Mouse (Mus musculus) urinary bladder, postnatal 36 days (tissue): ENCODE results near the gene Iqgap3.

ENCODE experiments used
- DNase-seq, 2 experiments: peaks; one replicate each; pipeline ENCODE4 v3.0.0; 2022; ENCODE audit warnings: low spot score in 2 of 2, mixed read lengths in 1 of 2

The Iqgap3 gene

GRCm38 (mm10) chr3:88081345-88082223 is at the start of gene Iqgap3:
Gene Iqgap3, plus strand, starts transcription at chr3:88081971.
- peak; percentile 77 to 89 for DNase-seq

- no peak for DNase-seq
Observed at GRCm38 (mm10) chr3:88033506-88033905, 48.3 kb upstream of the Iqgap3 start.

GRCm38 (mm10) chr3:88035561-88036293 is 46.0 kb upstream of the Iqgap3 start:
- no peak for DNase-seq

- DNase-seq = peak; percentile 76 to 83
Observed at GRCm38 (mm10) chr3:88042661-88043421, 38.9 kb upstream of the Iqgap3 start, which contains the start of gene Gpatch4. Gene Gpatch4, plus strand, starts transcription at chr3:88043108.

GRCm38 (mm10) chr3:88049532-88049931 is 32.2 kb upstream of the Iqgap3 start:
- DNase-seq = no peak

- no peak for DNase-seq
Observed at GRCm38 (mm10) chr3:88057030-88057429, 24.7 kb upstream of the Iqgap3 start.

- DNase-seq = peak; percentile 72 to 82
Observed at GRCm38 (mm10) chr3:88057902-88058696, 23.7 kb upstream of the Iqgap3 start, which contains the start of gene Naxe. Gene Naxe, minus strand, starts transcription at chr3:88058495.

- DNase-seq = no peak
Observed at GRCm38 (mm10) chr3:88068386-88068785, 13.4 kb upstream of the Iqgap3 start.

- peak; percentile 78 to 85 for DNase-seq
Observed at GRCm38 (mm10) chr3:88071783-88072182, 10.0 kb upstream of the Iqgap3 start.

GRCm38 (mm10) chr3:88073631-88074030 is 8.1 kb upstream of the Iqgap3 start:
- DNase-seq = no peak

- DNase-seq = no peak
Observed at GRCm38 (mm10) chr3:88074351-88074750, 7.4 kb upstream of the Iqgap3 start.

GRCm38 (mm10) chr3:88074766-88075165 is 7.0 kb upstream of the Iqgap3 start:
- DNase-seq = no peak

- DNase-seq = no peak
Observed at GRCm38 (mm10) chr3:88077441-88077840, 4.3 kb upstream of the Iqgap3 start.

GRCm38 (mm10) chr3:88078204-88078603 is 3.6 kb upstream of the Iqgap3 start, which contains the start of gene Ttc24:
Gene Ttc24, minus strand, starts transcription at chr3:88078304.
- DNase-seq = no peak

GRCm38 (mm10) chr3:88082224-88082618 is 450 bp downstream of the Iqgap3 start:
- no peak for DNase-seq

GRCm38 (mm10) chr3:88082663-88083062 is 892 bp downstream of the Iqgap3 start:
- no peak for DNase-seq

GRCm38 (mm10) chr3:88084001-88084400 is 2.2 kb downstream of the Iqgap3 start:
- no peak for DNase-seq

- DNase-seq = no peak
Observed at GRCm38 (mm10) chr3:88085459-88085858, 3.7 kb downstream of the Iqgap3 start.

- peak in 1 of 2 experiments; percentile 14 for DNase-seq
Observed at GRCm38 (mm10) chr3:88087688-88088087, 5.9 kb downstream of the Iqgap3 start.

- DNase-seq = no peak
Observed at GRCm38 (mm10) chr3:88090106-88090505, 8.3 kb downstream of the Iqgap3 start.

GRCm38 (mm10) chr3:88090616-88091015 is 8.8 kb downstream of the Iqgap3 start:
- no peak for DNase-seq
